Mouse (Mus musculus): Measurements from ENCODE around the gene Upk3b. TPM values are rescaled to one million over a fixed set of nuclear protein-coding genes. Genes with fewer than 3 reads are reported as not detected.

Gene Upk3b
- 0.01 and 3.8 TPM in 2 replicates for polyA plus RNA-seq (2012; rRNA removed)

DNA sequence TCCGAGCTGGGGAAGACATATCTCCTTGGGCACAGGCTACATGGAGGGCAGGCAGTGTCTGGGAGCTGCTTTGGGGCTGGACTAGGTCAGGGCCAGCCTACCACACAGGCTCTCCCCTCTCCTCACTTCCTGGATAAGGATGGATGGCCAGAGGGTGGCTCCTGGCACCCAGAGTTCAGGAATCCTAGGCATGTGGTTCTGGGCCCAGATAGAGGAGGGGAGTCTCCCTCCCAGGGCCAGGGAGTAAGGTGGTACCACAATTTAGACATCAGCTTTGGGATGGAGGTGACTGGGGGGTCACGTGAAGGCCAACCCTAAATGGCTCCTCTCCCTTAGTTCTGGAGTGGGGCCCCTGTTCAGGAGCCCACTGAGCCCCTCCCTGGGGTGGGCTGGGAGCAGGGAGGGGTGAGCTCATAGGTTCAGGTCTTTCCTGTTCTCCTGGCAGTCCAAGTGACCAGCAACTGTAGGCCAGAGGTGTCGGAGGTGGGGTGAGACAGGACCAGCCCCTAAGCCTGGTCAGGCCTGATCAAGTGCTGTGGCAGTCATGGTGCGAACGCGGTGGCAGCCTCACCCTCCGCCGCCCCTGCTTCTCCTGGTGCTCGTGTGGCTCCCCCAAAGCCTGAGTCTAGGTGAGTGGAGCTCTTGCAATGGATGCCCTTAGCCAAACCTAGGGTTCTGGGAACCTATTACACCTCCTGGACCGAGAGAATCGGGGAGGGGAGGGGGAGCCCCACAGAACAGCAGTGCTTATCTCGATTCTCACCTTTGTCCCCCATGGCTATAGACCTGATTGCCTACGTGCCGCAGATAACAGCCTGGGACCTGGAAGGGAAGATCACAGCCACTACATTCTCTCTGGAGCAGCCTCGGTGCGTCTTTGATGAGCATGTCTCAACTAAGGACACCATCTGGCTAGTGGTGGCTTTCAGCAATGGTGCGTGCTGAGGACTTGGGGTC lies at the start of gene Upk3b:
Gene Upk3b, plus strand, starts transcription at position 239 of the 957 bp plus-strand sequence.

DNA sequence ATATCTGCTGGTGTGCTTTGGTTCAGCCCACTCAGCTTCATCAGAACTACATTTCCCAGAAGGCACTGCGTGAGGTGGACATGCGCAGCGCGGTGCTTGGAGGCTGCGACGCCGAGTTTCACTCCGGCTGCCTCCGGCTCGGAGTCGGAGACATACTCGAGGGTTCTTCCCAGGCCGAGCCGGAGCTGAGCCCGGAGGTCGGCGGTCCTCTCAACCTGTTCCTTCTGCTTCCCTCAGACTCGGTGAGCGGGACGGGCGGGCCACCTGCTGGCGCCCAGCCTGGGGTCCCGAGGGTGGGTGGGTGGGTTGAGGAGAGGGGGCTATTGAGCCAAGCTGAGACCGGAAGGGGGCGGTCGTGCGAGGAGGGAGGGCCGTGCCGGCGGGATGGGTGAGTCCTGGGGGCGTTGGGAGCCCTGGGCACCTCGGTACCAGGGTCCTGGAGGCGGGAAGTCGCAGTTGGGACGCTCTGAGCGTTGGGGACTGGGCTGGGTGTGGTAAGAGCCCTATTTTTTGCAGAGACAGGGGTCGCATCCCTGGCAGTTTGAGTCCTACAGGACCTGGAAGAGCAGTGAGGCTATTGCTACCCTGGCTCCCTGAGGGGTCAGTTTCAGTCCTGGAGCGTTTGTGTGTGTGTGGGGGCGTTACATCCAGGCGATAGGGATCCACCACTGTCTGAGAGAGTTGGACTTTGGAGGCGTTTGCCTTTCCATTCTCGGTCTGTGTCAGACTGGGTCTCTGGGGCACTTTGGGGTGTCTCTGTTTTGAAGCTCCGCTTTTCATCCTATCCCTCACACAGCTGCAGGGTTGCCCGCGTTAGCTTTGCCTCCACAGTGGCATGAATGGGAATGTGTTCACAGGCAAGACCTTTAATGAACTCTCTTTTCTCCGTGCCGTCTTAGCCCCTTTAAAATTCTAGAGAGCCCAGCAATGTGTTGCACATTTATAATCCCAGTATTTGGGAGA lies 43.3 kb upstream of the Upk3b start, which contains the start of gene Dtx2:
Gene Dtx2, plus strand, starts transcription at position 76 of the 963 bp plus-strand sequence.

DNA sequence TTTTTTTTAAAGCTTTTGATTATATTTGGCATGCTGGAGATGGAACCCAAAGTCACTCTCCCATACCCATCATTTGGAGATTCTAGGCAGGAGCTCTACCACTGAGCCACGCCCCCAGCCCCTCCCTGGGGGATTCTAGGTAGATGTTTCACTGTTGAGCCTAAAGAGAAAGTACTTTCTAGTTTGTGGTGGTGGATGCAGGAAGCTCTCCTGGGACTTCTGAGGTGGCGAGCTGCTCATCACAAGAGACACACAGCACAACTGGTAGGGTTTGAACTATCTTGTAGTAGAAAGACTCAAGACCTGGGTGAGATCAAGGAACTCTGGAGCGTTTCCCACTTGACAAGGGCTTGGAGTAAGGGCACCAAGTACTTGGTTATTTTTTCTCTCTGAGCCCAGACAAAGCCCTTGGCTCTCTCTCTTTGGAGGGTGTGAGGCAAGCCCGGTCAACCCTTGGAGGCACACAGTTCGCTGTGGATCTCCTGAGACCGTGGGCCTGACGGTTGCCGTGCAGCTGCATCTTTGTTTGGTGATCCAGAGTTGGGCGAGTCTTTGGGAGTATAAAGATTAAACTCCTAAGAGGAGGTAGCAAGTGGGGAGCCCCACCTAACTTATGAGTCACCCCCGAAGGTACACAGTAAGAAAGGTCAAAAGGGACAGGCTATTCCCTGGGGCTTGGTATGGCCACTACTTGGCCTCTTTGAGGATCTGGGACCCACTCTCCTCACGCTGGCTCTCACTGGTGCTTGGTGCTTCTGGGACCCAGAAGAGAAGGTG lies 16.2 kb downstream of the Upk3b start, which contains the start of gene Upk3bl:
Gene Upk3bl, plus strand, starts transcription at position 192 of the 777 bp plus-strand sequence.

DNA sequence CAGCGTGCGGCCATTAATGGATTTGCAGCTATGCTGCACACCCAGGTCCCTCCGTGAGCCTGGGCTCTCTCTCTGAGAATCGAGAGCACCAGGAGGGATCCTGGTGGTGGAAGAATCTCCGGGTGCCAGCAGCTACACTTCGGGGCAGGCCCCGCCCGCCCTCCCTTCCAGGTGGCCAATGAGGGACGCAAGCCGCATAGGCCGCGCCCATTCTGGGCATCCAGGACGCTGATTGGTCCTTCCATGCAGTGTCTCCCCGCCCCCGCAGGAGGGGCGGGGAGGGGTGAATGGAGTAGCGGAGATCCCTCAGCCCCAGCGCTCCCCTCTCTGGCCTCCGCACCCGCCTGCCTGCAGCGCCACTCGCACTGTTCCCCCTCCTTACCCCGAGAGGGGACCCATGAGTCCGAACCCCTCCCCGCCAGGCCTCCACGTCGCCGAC lies 45.4 kb downstream of the Upk3b start, which contains the start of gene Rasa4:
Gene Rasa4, plus strand, starts transcription at position 248 of the 439 bp plus-strand sequence.

Other genes starting within 250 kb of the Upk3b start
- 58.8 and 64.1 TPM in 2 replicates for gene Srrm3, start 231.6 kb upstream of the Upk3b start, polyA plus RNA-seq (2012; rRNA removed)
- 31.0 and 46.1 TPM in 2 replicates for gene Hspb1, start 150.6 kb upstream of the Upk3b start, polyA plus RNA-seq (2012; rRNA removed)
- gene Ywhag, start 103.9 kb upstream of the Upk3b start, polyA plus RNA-seq (2012; rRNA removed) = 481 and 506 TPM in 2 replicates
- 4.8 and 5.5 TPM in 2 replicates for gene Ssc4d, start 64.0 kb upstream of the Upk3b start, polyA plus RNA-seq (2012; rRNA removed)
- 0.09 and 0.17 TPM in 2 replicates for gene Zp3, start 58.4 kb upstream of the Upk3b start, polyA plus RNA-seq (2012; rRNA removed)
- 18.2 and 19.7 TPM in 2 replicates for gene Dtx2, start 43.7 kb upstream of the Upk3b start, polyA plus RNA-seq (2012; rRNA removed)
- gene Upk3bl, start 16.0 kb downstream of the Upk3b start, polyA plus RNA-seq (2012; rRNA removed) = 0.08 and 20.4 TPM in 2 replicates
- 18.7 and 19.6 TPM in 2 replicates for gene Rasa4, start 45.4 kb downstream of the Upk3b start, polyA plus RNA-seq (2012; rRNA removed)
- 166 and 176 TPM in 2 replicates for gene Polr2j, start 78.1 kb downstream of the Upk3b start, polyA plus RNA-seq (2012; rRNA removed)
- 47.6 and 47.7 TPM in 2 replicates for gene Lrwd1, start 97.6 kb downstream of the Upk3b start, polyA plus RNA-seq (2012; rRNA removed)
- gene Alkbh4, start 97.7 kb downstream of the Upk3b start, polyA plus RNA-seq (2012; rRNA removed) = 14.9 and 15.9 TPM in 2 replicates
- 66.8 and 69.2 TPM in 2 replicates for gene Orai2, start 132.2 kb downstream of the Upk3b start, polyA plus RNA-seq (2012; rRNA removed)
- gene Prkrip1, start 160.5 kb downstream of the Upk3b start, polyA plus RNA-seq (2012; rRNA removed) = 44.8 and 46.3 TPM in 2 replicates
- gene Sh2b2, start 208.1 kb downstream of the Upk3b start, polyA plus RNA-seq (2012; rRNA removed) = 42.9 and 50.2 TPM in 2 replicates

Data from central nervous system, embryonic 18 days (tissue).